Mouse (Mus musculus): ENCODE measurements around the gene Map4.
"Not testable (repeated sequence)": the region's sequence is repeated elsewhere in the genome, so short reads cannot be mapped to it uniquely, and the experiment has no call there.

GRCm38 (mm10) chr9:109980223-109980622, 49.0 kb downstream of the Map4 start:
- not testable (repeated sequence) for TF ChIP-seq CTCF, EP300 (IDR thresholded peaks at IDR 0.05; ENCODE audit: low read depth)

Data from liver, embryonic 14.5 days (tissue).